18 mouse cellular contexts compared by ENCODE assay signal in the genomic region with DNA sequence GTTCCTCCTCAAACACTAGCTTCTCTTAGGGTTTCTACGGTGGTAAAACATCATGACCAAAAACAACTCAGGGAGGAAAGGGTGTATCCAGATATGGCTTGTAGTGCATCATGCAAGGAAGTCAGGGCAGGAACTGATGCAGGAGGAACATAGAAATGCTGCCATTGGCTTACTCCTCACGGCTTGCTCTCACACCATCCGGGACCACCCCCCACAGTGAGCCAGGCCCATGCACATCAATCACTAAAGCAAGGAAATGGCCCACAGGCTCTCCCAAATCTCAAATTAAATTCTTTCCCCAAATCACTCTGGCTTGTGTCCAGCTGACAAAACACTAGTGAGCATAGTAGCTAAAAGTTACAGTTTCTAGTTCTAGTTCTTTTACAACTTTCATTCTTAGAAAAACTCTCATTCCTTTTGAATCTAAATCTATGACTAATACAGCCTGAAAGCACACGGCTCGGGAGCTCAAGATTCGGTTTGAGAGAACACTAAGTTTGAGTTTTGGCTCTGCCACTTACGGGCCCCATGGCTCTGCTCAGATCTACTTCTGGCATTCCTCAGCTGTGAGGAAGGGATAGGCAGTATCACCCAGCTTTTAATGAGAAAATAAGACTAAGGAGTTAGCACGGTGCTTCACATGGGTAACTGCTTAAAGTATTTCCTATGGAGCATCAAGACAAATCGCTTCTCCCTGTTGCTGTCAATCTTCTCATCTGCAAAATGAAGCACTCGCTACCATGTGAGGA. TPM values are rescaled to one million over a fixed set of nuclear protein-coding genes. Genes with fewer than 3 reads are reported as not detected.
A peak's percentile ranks its signal among the peaks of the same experiment; 100 is the strongest.
DNase-seq lines count a peak whose midpoint lies in the region; ATAC-seq and TF ChIP-seq lines count a peak whose summit lies in the region.
"Had no signal": no experiment of that assay in that cellular context is flagged by ENCODE, and none has a peak within 500 bp of the region (broad histone marks: within the 10 kb centered on the region; RNA-seq: fewer than 3 reads in every experiment).

No protein-coding gene starts in this region.

- no peaks in the 10 kb centered on the region for H3K9me3 ChIP-seq in lung, embryonic 14.5 days (ENCODE audit: low read depth, low read length)
- no peaks in the 10 kb centered on the region for H3K9me3 ChIP-seq in limb, embryonic 15.5 days
- H3K9me3 ChIP-seq: kidney, embryonic 15.5 days; midbrain, embryonic 15.5 days had no signal

- ATAC-seq in lung, embryonic 14.5 days (ENCODE audit: insufficient read depth): no peak; the same call in 1 of the 2 replicates
- ATAC-seq in limb, embryonic 15.5 days (ENCODE audit: insufficient number of reproducible peaks, low FRiP score, low TSS enrichment, low read depth): no peak
- ATAC-seq in activated CD4-positive, CD25-positive, alpha-beta regulatory T cell, adult 4 months: no peak
- ATAC-seq: liver, postnatal 0 days; midbrain, embryonic 15.5 days had no signal

- H3K27ac ChIP-seq in lung, embryonic 14.5 days (ENCODE audit: low read depth): no peak overlapping the region
- peak overlapping the region; percentile 23 for H3K27ac ChIP-seq in embryonic fibroblast, embryonic 13.5 days (ENCODE audit: insufficient read depth, low read length)
- H3K27ac ChIP-seq in limb, embryonic 15.5 days: peak overlapping the region; percentile 47; the same call in 1 of the 2 replicates
- H3K27ac ChIP-seq: kidney, embryonic 15.5 days; left cerebral cortex, adult 2 months; macrophage; midbrain, embryonic 15.5 days had no signal

- no peak for TF ChIP-seq CTCF in lung, embryonic 14.5 days (IDR thresholded peaks at IDR 0.05; ENCODE audit: low read depth)
- no peak for TF ChIP-seq CTCF in embryonic fibroblast, embryonic 13.5 days (IDR thresholded peaks at IDR 0.05; ENCODE audit: borderline replicate concordance, insufficient read depth, low read length)

- peak; percentile 52 for DNase-seq in embryo, embryonic 10 days (ENCODE audit: low spot score)
- DNase-seq in embryo, embryonic 9.5 days (ENCODE audit: extremely low spot score): no peak
- peak; percentile 41 for DNase-seq in lung, embryonic 14.5 days
- DNase-seq in lung, postnatal 25 days (ENCODE audit: low spot score): no peak
- no peak for DNase-seq in MN1 (ENCODE audit: low spot score)
- DNase-seq: adrenal gland, postnatal 25 days; cerebellum, adult 9-11 months; heart, postnatal 4 days; liver; liver, postnatal 0 days; right cerebral cortex, adult 18-20 months had no signal

- TF ChIP-seq POLR2A in embryonic fibroblast, embryonic 13.5 days (IDR thresholded peaks at IDR 0.05; ENCODE audit: low read depth, low read length): no peak

- H3K27me3 ChIP-seq in lung, embryonic 14.5 days (ENCODE audit: insufficient read depth, low read length): no peaks in the 10 kb centered on the region
- no peaks in the 10 kb centered on the region for H3K27me3 ChIP-seq in limb, embryonic 15.5 days
- H3K27me3 ChIP-seq: kidney, embryonic 15.5 days; midbrain, embryonic 15.5 days had no signal

- no peak overlapping the region for H3K4me3 ChIP-seq in lung, embryonic 14.5 days (ENCODE audit: low read depth, low read length)
- H3K4me3 ChIP-seq in embryonic fibroblast, embryonic 13.5 days (ENCODE audit: insufficient read depth, low read length): no peak overlapping the region
- H3K4me3 ChIP-seq in limb, embryonic 15.5 days: no peak overlapping the region
- H3K4me3 ChIP-seq: kidney, embryonic 15.5 days; left cerebral cortex, adult 2 months; midbrain, embryonic 15.5 days had no signal

- WGBS in lung, embryonic 14.5 days: 47% methylated on average over 10 of the region's 10 CpGs
- WGBS in limb, embryonic 15.5 days: 28% methylated on average over 10 of the region's 10 CpGs

- peaks cover 30% of the 10 kb centered on the region; the same call in 1 of the 2 replicates for H3K36me3 ChIP-seq in lung, embryonic 14.5 days (ENCODE audit: insufficient read depth)
- H3K36me3 ChIP-seq in limb, embryonic 15.5 days: peaks cover 10% of the 10 kb centered on the region

- H3K9ac ChIP-seq in lung, embryonic 14.5 days: no peak overlapping the region
- H3K9ac ChIP-seq in limb, embryonic 15.5 days: no peak overlapping the region
- H3K9ac ChIP-seq: kidney, embryonic 15.5 days; liver, postnatal 0 days; midbrain, embryonic 15.5 days had no signal

- H3K4me1 ChIP-seq in lung, embryonic 14.5 days (ENCODE audit: insufficient read depth): no peaks in the 10 kb centered on the region
- H3K4me1 ChIP-seq in embryonic fibroblast, embryonic 13.5 days (ENCODE audit: control insufficient read depth, insufficient read depth, low read length): peaks cover 3% of the 10 kb centered on the region; the same call in 1 of the 2 replicates
- peaks cover 3% of the 10 kb centered on the region; the same call in 1 of the 2 replicates for H3K4me1 ChIP-seq in limb, embryonic 15.5 days
- H3K4me1 ChIP-seq: midbrain, embryonic 15.5 days had no signal

- no peak overlapping the region for H3K4me2 ChIP-seq in lung, embryonic 14.5 days
- no peak overlapping the region for H3K4me2 ChIP-seq in limb, embryonic 15.5 days
- H3K4me2 ChIP-seq: kidney, embryonic 15.5 days; midbrain, embryonic 15.5 days had no signal

RNA-seq across cellular contexts. Expression of gene Primpol, which starts 15.9 kb away (rescaled TPM):
- polyA plus RNA-seq in lung, embryonic 14.5 days (2014; fragmentation: Nextera tagmentation; extraction: Ambion mirVana): 11.2 and 11.4 TPM in 2 replicates
- 19.9 and 20.5 TPM in 2 replicates for polyA plus RNA-seq in embryonic fibroblast, embryonic 13.5 days (2011; ENCODE audit: insufficient read length, low read depth, missing spikeins)
- 11.4 and 12.4 TPM in 2 replicates for polyA plus RNA-seq in limb, embryonic 15.5 days (2015; fragmentation: Nextera tagmentation; extraction: Ambion mirVana)
- polyA plus RNA-seq in activated CD4-positive, CD25-positive, alpha-beta regulatory T cell, adult 4 months (2017; shearing (Covaris generic)): 10 to 100 TPM; 30.0 to 37.4 TPM

RNA-seq across cellular contexts. Expression of gene Casp3, which starts 16.0 kb away (rescaled TPM):
- polyA plus RNA-seq in lung, embryonic 14.5 days (2014; fragmentation: Nextera tagmentation; extraction: Ambion mirVana): 84.1 and 86.7 TPM in 2 replicates
- polyA plus RNA-seq in embryonic fibroblast, embryonic 13.5 days (2011; ENCODE audit: insufficient read length, low read depth, missing spikeins): 49.5 and 55.5 TPM in 2 replicates
- polyA plus RNA-seq in limb, embryonic 15.5 days (2015; fragmentation: Nextera tagmentation; extraction: Ambion mirVana): 72.3 and 74.0 TPM in 2 replicates
- 10 to 100 TPM; 74.3 to 76.0 TPM for polyA plus RNA-seq in activated CD4-positive, CD25-positive, alpha-beta regulatory T cell, adult 4 months (2017; shearing (Covaris generic))

RNA-seq across cellular contexts. Expression of gene Cenpu, which starts 49.3 kb away (rescaled TPM):
- 24.5 and 25.6 TPM in 2 replicates for polyA plus RNA-seq in lung, embryonic 14.5 days (2014; fragmentation: Nextera tagmentation; extraction: Ambion mirVana)
- polyA plus RNA-seq in embryonic fibroblast, embryonic 13.5 days (2011; ENCODE audit: insufficient read length, low read depth, missing spikeins): 13.5 and 14.0 TPM in 2 replicates
- 9.2 and 10.2 TPM in 2 replicates for polyA plus RNA-seq in limb, embryonic 15.5 days (2015; fragmentation: Nextera tagmentation; extraction: Ambion mirVana)
- 10 to 100 TPM; 11.2 to 12.4 TPM for polyA plus RNA-seq in activated CD4-positive, CD25-positive, alpha-beta regulatory T cell, adult 4 months (2017; shearing (Covaris generic))

Comparison
In these comparisons a context has a peak if more than half of its experiments do, and no peak if none do; other contexts are left out.
1. DNase-seq: peak in embryo, embryonic 10 days (single experiment) and lung, embryonic 14.5 days (single experiment); none in embryo, embryonic 9.5 days (single experiment), lung, postnatal 25 days (single experiment) and MN1 (single experiment).